Mouse (Mus musculus) embryonic facial prominence, embryonic 11.5 days (tissue): ENCODE data around the gene Scn4a. TPM values are rescaled to one million over a fixed set of nuclear protein-coding genes. Genes with fewer than 3 reads are reported as not detected.

Experiments used
- ATAC-seq: fragments of 200-750 bp; cut with Nextera tagmentation; replicated peaks from 2 replicates; pipeline ENCODE4 v1.8.0; 2017; ENCODE audit warnings: low read depth; ENCODE audit not compliant: insufficient number of reproducible peaks, low FRiP score, low TSS enrichment
- DNase-seq: peaks from one replicate; pipeline ENCODE4 v3.0.0-alpha.2; 2015; ENCODE audit warnings: low spot score
- H3K27ac ChIP-seq: fragments of 300-500 bp; sonication (generic); replicated peaks from 2 replicates; pipeline ENCODE4 v1.5.1; 2014; ENCODE audit warnings: mild to moderate bottlenecking, low read depth, low read length, control low read depth
- H3K27me3 ChIP-seq: fragments of 300-500 bp; sonication (generic); 2 replicates; pipeline ENCODE4 v1.6.1; 2014; ENCODE audit warnings: mild to moderate bottlenecking, low read length, moderate library complexity, mixed read lengths; ENCODE audit not compliant: control insufficient read depth, insufficient read depth
- H3K36me3 ChIP-seq: fragments of 300-500 bp; sonication (generic); replicated peaks from 2 replicates; pipeline ENCODE4 v1.6.1; 2014; ENCODE audit warnings: low read depth, mild to moderate bottlenecking, low read length, moderate library complexity, mixed read lengths; ENCODE audit not compliant: control insufficient read depth, insufficient read depth
- H3K4me1 ChIP-seq: fragments of 300-500 bp; sonication (generic); 2 replicates; pipeline ENCODE4 v1.6.1; 2014; ENCODE audit warnings: low read length, mixed read lengths; ENCODE audit not compliant: control insufficient read depth, insufficient read depth
- H3K4me2 ChIP-seq: fragments of 300-500 bp; sonication (generic); 2 replicates; pipeline ENCODE4 v1.6.1; 2014; ENCODE audit warnings: low read depth, mild to moderate bottlenecking, control low read depth, low read length, moderate library complexity
- H3K4me3 ChIP-seq: fragments of 300-500 bp; sonication (generic); 2 replicates; pipeline ENCODE4 v1.5.1; 2014; ENCODE audit warnings: low read depth, low read length, control low read depth
- H3K9ac ChIP-seq: fragments of 300-500 bp; sonication (generic); replicated peaks from 2 replicates; pipeline ENCODE4 v1.6.1; 2014; ENCODE audit warnings: mild to moderate bottlenecking, control low read depth, low read length
- H3K9me3 ChIP-seq: fragments of 300-500 bp; sonication (generic); replicated peaks from 2 replicates; pipeline ENCODE4 v1.6.1; 2016; ENCODE audit warnings: mild to moderate bottlenecking, low read length, inconsistent platforms, mixed read lengths; ENCODE audit not compliant: control insufficient read depth
- WGBS: fragments of 180-500 bp; shearing (Covaris S2); extraction: QIAGEN DNeasy Blood & Tissue Kit; methylation state at CpG from one replicate; pipeline ENCODE4 v1.1.7; 2014; 5-methylcytosine and 5-hydroxymethylcytosine counted together
- polyA plus RNA-seq: library from polyadenylated mRNA; unstranded; fragments of >200 nt; fragmentation: Nextera tagmentation; extraction: Ambion mirVana; gene quantifications from 2 replicates; pipeline ENCODE4 v1.2.1, GENCODE M21; 2014

The Scn4a gene
- polyA plus RNA-seq, 1 experiment from 2014 or later = 0.03 TPM

GRCm38 (mm10) chr11:106291861-106292260 is 61.2 kb downstream of the Scn4a start:
- H3K9me3 ChIP-seq = no peaks in the 10 kb centered on the region
- H3K9ac ChIP-seq = no peak overlapping the region
- no peak overlapping the region for H3K4me2 ChIP-seq
- no peak overlapping the region for H3K4me3 ChIP-seq
- no peak for DNase-seq
- WGBS = 88% methylated on average over 2 of the region's 2 CpGs
- no peaks in the 10 kb centered on the region for H3K36me3 ChIP-seq
- no peaks in the 10 kb centered on the region for H3K4me1 ChIP-seq
- no peaks in the 10 kb centered on the region for H3K27me3 ChIP-seq
- ATAC-seq = no peak
- H3K27ac ChIP-seq = no peak overlapping the region

DNA sequence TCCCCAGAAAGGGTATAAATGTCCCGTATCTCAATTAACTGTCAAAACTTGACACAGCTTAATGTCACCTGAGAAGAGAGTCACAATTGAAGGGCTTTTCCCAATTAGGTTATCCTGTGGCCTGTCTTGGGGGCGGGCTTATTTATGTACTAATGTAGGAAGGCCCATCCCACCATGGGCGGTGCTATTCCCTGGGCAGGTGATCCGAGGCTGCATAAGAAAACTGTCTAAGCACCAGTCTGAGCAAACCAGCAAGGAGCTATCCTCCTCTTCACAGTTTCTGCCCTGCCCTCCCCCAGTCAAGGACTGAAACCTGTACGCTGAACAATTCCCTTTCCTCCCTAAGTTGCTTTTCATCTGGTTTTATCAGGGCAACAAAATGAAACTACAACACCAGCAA is 62.7 kb downstream of the Scn4a start:
- WGBS = 85% methylated on average over 5 of the region's 5 CpGs

DNA sequence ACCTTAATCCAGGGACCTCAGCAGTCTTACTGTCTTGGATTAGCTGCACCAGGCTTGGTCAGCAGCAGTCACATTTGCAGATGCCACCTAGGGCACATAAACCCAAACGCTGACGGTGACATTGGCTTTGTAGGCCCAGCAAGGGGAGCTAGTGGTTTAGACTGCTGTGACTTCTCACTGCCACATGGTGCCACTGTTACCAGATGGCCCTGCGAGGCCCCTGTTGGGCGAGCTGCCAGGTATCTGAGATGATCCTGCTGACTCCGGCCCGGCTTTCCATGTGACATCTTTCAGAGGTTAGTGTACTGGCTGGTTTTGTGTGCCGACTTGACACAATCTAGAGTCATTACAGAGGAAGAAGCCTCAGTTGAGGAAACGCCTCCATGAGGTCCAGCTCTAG is 63.7 kb downstream of the Scn4a start:
- DNase-seq (no peak), ATAC-seq (no peak)
- WGBS = 78% methylated on average over 8 of the region's 8 CpGs
- H3K36me3 ChIP-seq = no peaks in the 10 kb centered on the region
- no peak overlapping the region for H3K4me3 ChIP-seq
- no peak overlapping the region for H3K27ac ChIP-seq
- H3K9ac ChIP-seq = no peak overlapping the region
- H3K4me2 ChIP-seq = no peak overlapping the region
- H3K9me3 ChIP-seq = no peaks in the 10 kb centered on the region
- no peaks in the 10 kb centered on the region for H3K27me3 ChIP-seq
- no peaks in the 10 kb centered on the region for H3K4me1 ChIP-seq

More for the DNA sequence above, 62.7 kb downstream of the Scn4a start:
- Histone ChIP-seq H3K36me3 (no peaks in the 10 kb centered on the region), H3K9ac (no peak overlapping the region), H3K4me2 (no peak overlapping the region), H3K9me3 (no peaks in the 10 kb centered on the region), H3K4me3 (no peak overlapping the region), H3K4me1 (no peaks in the 10 kb centered on the region), H3K27ac (no peak overlapping the region), H3K27me3 (no peaks in the 10 kb centered on the region)
- no peak for ATAC-seq
- DNase-seq = no peak

DNA sequence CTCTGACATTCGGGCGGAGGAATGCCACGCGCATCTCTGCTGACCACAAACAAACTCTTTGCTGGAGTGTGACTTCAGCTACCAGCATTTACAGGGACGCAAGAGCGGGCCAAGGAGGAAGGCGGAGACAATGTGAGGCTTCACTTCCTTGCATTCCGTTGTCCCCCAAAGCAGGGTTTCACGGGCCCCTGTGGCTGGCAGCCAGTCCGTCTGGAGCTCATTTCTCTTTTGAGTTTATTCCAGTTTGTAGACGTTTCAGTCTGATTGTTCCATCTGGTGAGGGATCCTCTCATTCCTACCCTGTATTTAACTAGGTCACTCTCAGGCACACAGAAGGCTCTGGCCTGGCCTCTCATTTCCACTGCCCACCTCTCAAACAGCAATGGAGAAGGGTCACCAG is 66.1 kb downstream of the Scn4a start:
- 71% methylated on average over 11 of the region's 11 CpGs for WGBS
- DNase-seq (no peak), ATAC-seq (no peak)
- Histone ChIP-seq H3K27ac (no peak overlapping the region), H3K9ac (no peak overlapping the region), H3K9me3 (no peaks in the 10 kb centered on the region), H3K27me3 (no peaks in the 10 kb centered on the region), H3K36me3 (no peaks in the 10 kb centered on the region), H3K4me1 (no peaks in the 10 kb centered on the region), H3K4me2 (no peak overlapping the region), H3K4me3 (no peak overlapping the region)

DNA sequence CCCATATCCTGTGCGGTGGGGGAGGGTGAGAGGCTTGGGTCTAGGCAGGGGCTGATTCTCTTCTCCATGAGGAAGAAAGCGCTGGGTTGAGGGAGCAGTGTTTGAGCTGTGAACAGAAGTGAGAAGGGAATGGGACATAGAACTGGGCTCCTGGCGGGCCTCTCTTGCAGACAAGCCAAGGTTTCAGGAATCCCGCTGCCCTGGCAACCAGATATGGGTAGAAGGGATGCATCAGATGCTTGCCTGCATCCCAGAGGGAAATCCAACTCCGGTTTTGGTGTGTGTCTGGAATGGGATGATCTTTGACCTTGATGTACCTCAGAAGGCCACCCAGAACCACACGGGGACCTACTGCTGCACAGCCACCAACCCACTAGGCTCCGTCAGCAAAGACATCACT is 66.9 kb downstream of the Scn4a start:
- H3K4me3 ChIP-seq = no peak overlapping the region
- H3K27ac ChIP-seq = no peak overlapping the region
- no peak overlapping the region for H3K4me2 ChIP-seq
- H3K27me3 ChIP-seq = no peaks in the 10 kb centered on the region
- 83% methylated on average over 7 of the region's 7 CpGs for WGBS
- ATAC-seq = no peak
- no peak overlapping the region for H3K9ac ChIP-seq
- H3K4me1 ChIP-seq = no peaks in the 10 kb centered on the region
- no peaks in the 10 kb centered on the region for H3K36me3 ChIP-seq
- H3K9me3 ChIP-seq = no peaks in the 10 kb centered on the region
- DNase-seq = no peak

GRCm38 (mm10) chr11:106284126-106284525 is 69.0 kb downstream of the Scn4a start:
- Histone ChIP-seq H3K4me2 (no peak overlapping the region), H3K36me3 (no peaks in the 10 kb centered on the region), H3K27ac (no peak overlapping the region), H3K4me3 (no peak overlapping the region), H3K9ac (no peak overlapping the region), H3K27me3 (no peaks in the 10 kb centered on the region), H3K9me3 (no peaks in the 10 kb centered on the region), H3K4me1 (no peaks in the 10 kb centered on the region)
- ATAC-seq (no peak), DNase-seq (no peak)
- WGBS = 66% methylated on average over 8 of the region's 8 CpGs

GRCm38 (mm10) chr11:106283371-106283770 is 69.7 kb downstream of the Scn4a start:
- H3K36me3 ChIP-seq = no peaks in the 10 kb centered on the region
- no peak overlapping the region for H3K27ac ChIP-seq
- DNase-seq = no peak
- no peak overlapping the region for H3K4me2 ChIP-seq
- 66% methylated on average over 4 of the region's 4 CpGs for WGBS
- H3K27me3 ChIP-seq = no peaks in the 10 kb centered on the region
- H3K4me1 ChIP-seq = no peaks in the 10 kb centered on the region
- no peak overlapping the region for H3K4me3 ChIP-seq
- ATAC-seq = no peak
- no peaks in the 10 kb centered on the region for H3K9me3 ChIP-seq
- H3K9ac ChIP-seq = no peak overlapping the region

DNA sequence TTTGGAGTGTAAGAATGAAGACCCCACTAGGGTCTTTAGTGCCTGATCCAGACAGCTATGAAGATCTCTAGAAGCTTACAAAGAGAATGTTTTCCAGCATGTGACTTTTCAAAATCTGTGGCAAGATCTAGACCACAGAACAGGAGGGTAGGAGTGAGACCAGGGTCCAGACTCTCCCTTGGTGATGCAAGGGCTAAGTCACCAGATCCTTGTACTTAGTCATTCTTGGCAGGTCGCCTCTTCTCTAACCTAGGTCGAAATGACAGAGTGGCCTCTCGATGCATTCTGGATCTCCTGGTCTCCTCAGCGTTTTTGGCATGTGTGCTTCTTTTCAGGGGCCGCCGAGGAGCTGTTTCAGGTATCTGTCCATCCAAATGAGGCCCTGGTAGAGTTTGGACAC is 70.6 kb downstream of the Scn4a start:
- ATAC-seq (no peak), DNase-seq (no peak)
- Histone ChIP-seq H3K9me3 (no peaks in the 10 kb centered on the region), H3K36me3 (no peaks in the 10 kb centered on the region), H3K27me3 (no peaks in the 10 kb centered on the region), H3K27ac (no peak overlapping the region), H3K4me2 (no peak overlapping the region), H3K4me3 (no peak overlapping the region), H3K9ac (no peak overlapping the region), H3K4me1 (no peaks in the 10 kb centered on the region)
- WGBS = 80% methylated on average over 6 of the region's 6 CpGs
